Mouse (Mus musculus): ENCODE data around the gene Ap3b1. TPM values are rescaled to one million over a fixed set of nuclear protein-coding genes. Genes with fewer than 3 reads are reported as not detected.

Gene Ap3b1
- polyA plus RNA-seq, 1 experiment from 2014 or later, result 51.4 TPM

- Histone ChIP-seq H3K9me3 (no peaks in the 10 kb centered on the region), H3K4me2 (replicated peaks) (no peak overlapping the region), H3K4me3 (no peak overlapping the region), H3K27ac (no peak overlapping the region), H3K9ac (no peak overlapping the region), H3K36me3 (peaks cover 39% of the 10 kb centered on the region), H3K4me1 (no peaks in the 10 kb centered on the region), H3K27me3 (no peaks in the 10 kb centered on the region)
- WGBS, result 94% methylated on average over 8 of the region's 8 CpGs
- ATAC-seq (ENCODE audit: insufficient number of reproducible peaks, insufficient read depth, low FRiP score, low TSS enrichment), result no peak
These were observed 41.7 kb downstream of the Ap3b1 start for GRCm38 (mm10) chr13:94400465-94400864.

DNA sequence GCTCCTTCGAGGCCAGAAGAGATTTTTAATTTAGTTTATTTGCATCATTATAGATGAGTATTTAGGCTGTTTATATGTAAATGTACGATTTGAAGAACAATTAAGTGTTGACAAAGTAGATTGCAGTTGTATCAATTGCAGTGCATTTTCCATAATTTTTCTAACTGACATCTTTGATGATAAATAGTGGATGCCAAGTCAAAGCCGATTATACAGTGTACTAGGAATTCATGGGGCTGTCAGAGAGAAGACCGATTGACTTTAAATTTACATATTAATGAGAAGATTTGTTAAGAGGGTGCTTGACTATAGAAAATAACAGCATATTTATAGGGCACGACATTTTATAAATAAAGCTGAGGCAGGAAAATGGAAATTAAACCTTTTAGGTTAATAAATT lies 64.8 kb downstream of the Ap3b1 start:
- WGBS, result 86% methylated on average over 5 of the region's 5 CpGs
- Histone ChIP-seq H3K9me3 (no peaks in the 10 kb centered on the region), H3K9ac (no peak overlapping the region), H3K27me3 (no peaks in the 10 kb centered on the region), H3K4me2 (replicated peaks) (no peak overlapping the region), H3K27ac (no peak overlapping the region), H3K36me3 (0 out of 2 replicates have a peak, but pooled peaks cover 3% of the 10 kb centered on the region), H3K4me3 (no peak overlapping the region), H3K4me1 (no peaks in the 10 kb centered on the region)
- ATAC-seq (ENCODE audit: insufficient number of reproducible peaks, insufficient read depth, low FRiP score, low TSS enrichment), result no peak

GRCm38 (mm10) chr13:94429567-94429966 lies 70.8 kb downstream of the Ap3b1 start:
- 86% methylated on average over 2 of the region's 2 CpGs for WGBS
- Histone ChIP-seq H3K4me3 (no peak overlapping the region), H3K4me1 (no peaks in the 10 kb centered on the region), H3K27me3 (no peaks in the 10 kb centered on the region), H3K9ac (no peak overlapping the region), H3K4me2 (replicated peaks) (no peak overlapping the region), H3K9me3 (no peaks in the 10 kb centered on the region), H3K27ac (no peak overlapping the region), H3K36me3 (peaks cover 17% of the 10 kb centered on the region; the same call in 1 of the 2 replicates)
- ATAC-seq (ENCODE audit: insufficient number of reproducible peaks, insufficient read depth, low FRiP score, low TSS enrichment), result no peak

DNA sequence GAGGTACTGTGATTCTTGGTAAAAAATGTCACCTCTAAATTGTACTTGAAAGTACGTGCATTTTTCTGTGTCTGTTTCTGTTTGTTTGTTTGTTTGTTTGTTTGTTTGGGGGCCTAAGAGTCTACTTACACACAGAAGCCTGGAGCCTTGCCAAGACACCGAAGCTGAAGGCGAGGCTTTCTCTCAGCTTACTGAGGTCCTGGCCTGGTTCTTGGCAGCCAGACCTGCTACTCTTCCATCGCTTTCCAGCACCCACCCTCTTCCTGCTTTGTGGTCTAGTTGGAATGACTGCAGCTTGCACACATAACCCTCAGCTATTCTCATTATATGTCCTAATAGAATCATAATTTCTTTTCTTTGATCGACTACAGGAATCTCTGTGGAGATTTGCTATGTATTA lies 80.6 kb downstream of the Ap3b1 start:
- H3K9ac ChIP-seq, result no peak overlapping the region
- no peaks in the 10 kb centered on the region for H3K36me3 ChIP-seq
- H3K4me2 ChIP-seq (replicated peaks), result no peak overlapping the region
- ATAC-seq (ENCODE audit: insufficient number of reproducible peaks, insufficient read depth, low FRiP score, low TSS enrichment), result no peak
- H3K9me3 ChIP-seq, result no peaks in the 10 kb centered on the region
- no peak overlapping the region for H3K4me3 ChIP-seq
- WGBS, result 82% methylated on average over 5 of the region's 5 CpGs
- H3K27me3 ChIP-seq, result no peaks in the 10 kb centered on the region
- H3K27ac ChIP-seq, result no peak overlapping the region
- no peaks in the 10 kb centered on the region for H3K4me1 ChIP-seq

- Histone ChIP-seq H3K9ac (no peak overlapping the region), H3K4me1 (no peaks in the 10 kb centered on the region), H3K4me3 (no peak overlapping the region), H3K9me3 (no peaks in the 10 kb centered on the region), H3K4me2 (replicated peaks) (no peak overlapping the region), H3K36me3 (no peaks in the 10 kb centered on the region), H3K27ac (no peak overlapping the region), H3K27me3 (no peaks in the 10 kb centered on the region)
- ATAC-seq (ENCODE audit: insufficient number of reproducible peaks, insufficient read depth, low FRiP score, low TSS enrichment), result no peak
- 88% methylated on average over 4 of the region's 4 CpGs for WGBS
These were observed 82.4 kb downstream of the Ap3b1 start for GRCm38 (mm10) chr13:94441199-94441598.

- H3K27ac ChIP-seq, result no peak overlapping the region
- WGBS, result 77% methylated on average over 3 of the region's 3 CpGs
These were observed 84.7 kb downstream of the Ap3b1 start for GRCm38 (mm10) chr13:94443411-94443810.

DNA sequence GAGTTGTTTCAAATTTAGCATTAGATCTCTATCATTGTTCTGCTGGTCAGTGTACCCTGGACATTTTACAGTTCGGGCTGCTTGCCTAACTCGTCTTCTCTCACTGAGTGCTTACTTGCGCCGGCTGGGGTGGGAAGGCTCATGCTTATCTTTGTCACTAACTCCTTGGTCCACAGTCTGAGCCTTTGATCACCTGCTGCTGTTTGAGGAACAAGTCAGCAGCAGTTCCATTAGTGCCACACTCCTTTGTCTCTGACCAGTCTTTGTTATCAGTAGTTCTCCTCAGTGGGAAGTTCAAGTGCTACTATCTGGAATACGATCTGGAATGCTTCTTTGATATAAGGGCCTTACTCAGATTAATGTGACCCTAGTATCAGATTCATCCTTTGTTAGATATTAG lies 86.3 kb downstream of the Ap3b1 start:
- WGBS, result 86% methylated on average over 5 of the region's 5 CpGs
- ATAC-seq (ENCODE audit: insufficient number of reproducible peaks, insufficient read depth, low FRiP score, low TSS enrichment), result no peak
- Histone ChIP-seq H3K27ac (no peak overlapping the region), H3K9ac (no peak overlapping the region), H3K27me3 (no peaks in the 10 kb centered on the region), H3K4me2 (replicated peaks) (no peak overlapping the region), H3K36me3 (peaks cover 7% of the 10 kb centered on the region), H3K9me3 (no peaks in the 10 kb centered on the region), H3K4me1 (no peaks in the 10 kb centered on the region), H3K4me3 (no peak overlapping the region)

More at GRCm38 (mm10) chr13:94443411-94443810, 84.7 kb downstream of the Ap3b1 start:
- Histone ChIP-seq H3K4me1 (no peaks in the 10 kb centered on the region), H3K36me3 (peaks cover 3% of the 10 kb centered on the region; the same call in 1 of the 2 replicates), H3K4me2 (replicated peaks) (no peak overlapping the region), H3K4me3 (no peak overlapping the region), H3K9me3 (no peaks in the 10 kb centered on the region), H3K9ac (no peak overlapping the region), H3K27me3 (no peaks in the 10 kb centered on the region)
- ATAC-seq (ENCODE audit: insufficient number of reproducible peaks, insufficient read depth, low FRiP score, low TSS enrichment), result no peak

DNA sequence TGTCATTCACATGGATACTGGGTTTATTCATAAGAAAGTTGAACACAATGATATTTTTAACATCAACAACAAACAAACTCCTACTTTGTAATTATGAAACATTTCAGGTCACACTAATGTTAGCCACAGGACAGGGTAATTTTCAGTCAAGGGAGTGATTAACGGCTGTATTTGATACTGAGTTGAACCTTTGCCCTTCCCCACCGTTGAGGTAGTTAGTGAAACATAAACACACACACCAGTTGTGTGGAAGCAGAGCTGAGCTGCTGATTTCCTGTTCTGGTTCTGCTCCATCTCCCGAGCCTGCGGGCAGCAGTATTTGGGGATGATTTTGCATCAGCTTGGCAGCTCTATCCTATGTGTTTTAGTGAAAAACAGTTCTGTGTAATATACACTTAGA lies 88.2 kb downstream of the Ap3b1 start:
- WGBS, result 35% methylated on average over 4 of the region's 4 CpGs
- Histone ChIP-seq H3K9me3 (no peaks in the 10 kb centered on the region), H3K27ac (no peak overlapping the region), H3K4me2 (replicated peaks) (no peak overlapping the region), H3K9ac (no peak overlapping the region), H3K36me3 (peaks cover 7% of the 10 kb centered on the region), H3K27me3 (no peaks in the 10 kb centered on the region), H3K4me3 (no peak overlapping the region), H3K4me1 (no peaks in the 10 kb centered on the region)
- no peak for ATAC-seq (ENCODE audit: insufficient number of reproducible peaks, insufficient read depth, low FRiP score, low TSS enrichment)

- Histone ChIP-seq H3K9me3 (no peaks in the 10 kb centered on the region), H3K4me1 (no peaks in the 10 kb centered on the region), H3K4me3 (no peak overlapping the region), H3K27ac (no peak overlapping the region), H3K9ac (no peak overlapping the region), H3K4me2 (replicated peaks) (no peak overlapping the region), H3K36me3 (peaks cover 11% of the 10 kb centered on the region), H3K27me3 (no peaks in the 10 kb centered on the region)
- WGBS, result 79% methylated on average over 7 of the region's 7 CpGs
- no peak for ATAC-seq (ENCODE audit: insufficient number of reproducible peaks, insufficient read depth, low FRiP score, low TSS enrichment)
These were observed 90.8 kb downstream of the Ap3b1 start for GRCm38 (mm10) chr13:94449593-94449992.

DNA sequence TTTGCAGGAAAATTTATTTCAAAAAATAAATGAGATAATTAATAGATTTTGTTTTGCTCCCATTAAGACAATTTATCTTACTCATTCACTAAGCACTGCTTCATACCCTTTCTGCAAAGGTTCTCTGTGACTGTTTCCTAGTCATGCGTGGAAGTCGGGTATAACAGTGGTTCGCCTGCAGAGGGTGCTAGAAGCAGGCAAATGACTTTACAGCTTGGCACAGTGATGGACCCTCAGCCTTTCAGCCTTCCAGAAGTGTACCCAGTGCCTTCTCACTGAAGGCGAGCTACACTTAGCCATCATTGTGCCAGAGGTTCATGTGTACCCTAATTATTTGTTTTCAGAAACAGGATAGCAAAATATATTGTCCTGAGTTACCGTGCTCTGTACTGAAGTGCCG lies 92.5 kb downstream of the Ap3b1 start:
- Histone ChIP-seq H3K4me1 (no peaks in the 10 kb centered on the region), H3K36me3 (peaks cover 18% of the 10 kb centered on the region), H3K4me3 (no peak overlapping the region), H3K27ac (no peak overlapping the region), H3K9me3 (no peaks in the 10 kb centered on the region), H3K9ac (no peak overlapping the region), H3K4me2 (replicated peaks) (no peak overlapping the region), H3K27me3 (no peaks in the 10 kb centered on the region)
- ATAC-seq (ENCODE audit: insufficient number of reproducible peaks, insufficient read depth, low FRiP score, low TSS enrichment), result no peak
- WGBS, result 59% methylated on average over 6 of the region's 6 CpGs

DNA sequence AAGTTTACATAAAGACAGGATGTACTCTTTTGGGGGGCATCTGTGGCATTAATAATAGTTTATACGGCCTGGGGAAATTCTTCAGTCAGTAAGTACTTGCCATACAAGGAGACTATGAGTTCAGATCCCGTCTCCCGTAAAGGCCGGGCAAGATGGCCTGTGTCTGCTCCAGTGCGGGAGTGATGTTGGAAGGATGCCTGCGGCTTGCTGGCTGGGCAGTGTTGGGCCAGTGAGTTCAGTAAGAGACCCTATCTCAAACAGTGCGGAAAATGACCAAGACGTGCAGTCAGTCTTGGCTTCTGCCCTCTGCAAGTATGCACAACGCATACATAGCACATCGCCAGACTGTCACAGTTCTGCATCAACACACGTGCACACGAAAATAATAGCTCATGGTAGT lies 95.4 kb downstream of the Ap3b1 start:
- 86% methylated on average over 12 of the region's 12 CpGs for WGBS

DNA sequence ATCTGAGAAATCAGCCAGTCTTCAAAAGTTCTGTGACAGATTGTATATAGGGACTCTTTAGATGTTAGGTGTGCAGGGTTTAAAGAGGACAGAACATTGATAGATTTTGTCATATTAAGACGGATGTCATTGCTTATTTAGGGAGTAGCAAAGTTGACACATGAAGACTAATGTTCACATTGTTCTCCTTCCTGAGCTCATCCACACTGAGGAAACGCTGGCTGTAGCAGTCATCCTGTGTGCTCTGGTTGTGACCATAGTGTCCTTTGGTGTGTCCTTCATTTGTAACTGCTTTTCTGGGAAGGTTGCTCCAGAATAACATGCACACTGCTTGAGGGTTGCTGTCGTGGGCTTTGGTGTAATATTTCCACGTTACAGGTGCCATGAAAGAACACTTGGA lies 100.4 kb downstream of the Ap3b1 start:
- 81% methylated on average over 4 of the region's 4 CpGs for WGBS
- no peak overlapping the region for H3K4me3 ChIP-seq
- no peak overlapping the region for H3K27ac ChIP-seq
- no peaks in the 10 kb centered on the region for H3K4me1 ChIP-seq
- peaks cover 22% of the 10 kb centered on the region; the same call in 1 of the 2 replicates for H3K36me3 ChIP-seq
- no peaks in the 10 kb centered on the region for H3K9me3 ChIP-seq
- no peak overlapping the region for H3K9ac ChIP-seq
- no peaks in the 10 kb centered on the region for H3K27me3 ChIP-seq
- ATAC-seq (ENCODE audit: insufficient number of reproducible peaks, insufficient read depth, low FRiP score, low TSS enrichment), result no peak
- no peak overlapping the region for H3K4me2 ChIP-seq (replicated peaks)

More for the DNA sequence above, 95.4 kb downstream of the Ap3b1 start:
- H3K36me3 ChIP-seq, result peaks cover 13% of the 10 kb centered on the region; the same call in 1 of the 2 replicates
- no peaks in the 10 kb centered on the region for H3K4me1 ChIP-seq
- H3K4me2 ChIP-seq (replicated peaks), result no peak overlapping the region
- no peak overlapping the region for H3K4me3 ChIP-seq
- no peaks in the 10 kb centered on the region for H3K9me3 ChIP-seq
- ATAC-seq (ENCODE audit: insufficient number of reproducible peaks, insufficient read depth, low FRiP score, low TSS enrichment), result no peak
- H3K9ac ChIP-seq, result no peak overlapping the region
- no peaks in the 10 kb centered on the region for H3K27me3 ChIP-seq
- no peak overlapping the region for H3K27ac ChIP-seq

- H3K4me1 ChIP-seq, result no peaks in the 10 kb centered on the region
- no peak overlapping the region for H3K4me2 ChIP-seq (replicated peaks)
- 50% methylated on average over 2 of the region's 2 CpGs for WGBS
- H3K4me3 ChIP-seq, result no peak overlapping the region
- no peak for ATAC-seq (ENCODE audit: insufficient number of reproducible peaks, insufficient read depth, low FRiP score, low TSS enrichment)
- no peak overlapping the region for H3K27ac ChIP-seq
- 0 out of 2 replicates have a peak, but pooled peaks cover 11% of the 10 kb centered on the region for H3K36me3 ChIP-seq
- no peak overlapping the region for H3K9ac ChIP-seq
- H3K27me3 ChIP-seq, result no peaks in the 10 kb centered on the region
- no peaks in the 10 kb centered on the region for H3K9me3 ChIP-seq
These were observed 105.5 kb downstream of the Ap3b1 start for GRCm38 (mm10) chr13:94464221-94464620.
